Mouse (Mus musculus) lung, postnatal 0 days (tissue): Measurements from ENCODE around the gene Pi16.

ENCODE experiments used
- CTCF ChIP-seq: IDR thresholded peaks from 2 replicates; pipeline ENCODE4 v1.5.1; 2016; ENCODE audit warnings: antibody characterized with exemption, mild to moderate bottlenecking
- EP300 ChIP-seq: IDR thresholded peaks from 2 replicates; pipeline ENCODE4 v1.6.1; 2016; ENCODE audit warnings: antibody characterized with exemption, mild to moderate bottlenecking, control low read depth

DNA sequence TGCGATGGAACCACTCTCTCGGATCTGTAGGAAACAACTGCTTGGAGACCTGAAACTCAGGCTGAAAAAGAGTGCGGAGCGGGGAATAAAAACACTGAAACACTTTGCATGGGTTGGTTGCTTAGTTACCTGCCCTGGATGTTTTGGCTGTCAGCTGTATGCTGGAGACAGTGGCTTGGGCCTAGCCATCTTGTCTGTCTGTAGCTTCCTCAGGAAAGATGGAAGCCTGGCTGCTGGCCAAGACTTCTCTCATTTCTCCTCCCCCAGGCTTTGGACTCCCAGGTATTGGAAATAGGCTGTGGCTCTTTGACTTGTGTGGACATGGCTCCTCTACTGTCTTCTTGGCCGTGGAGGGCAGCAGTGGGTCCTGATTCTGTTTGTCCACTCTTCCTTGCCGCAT lies 16.1 kb upstream of the Pi16 start:
- TF ChIP-seq CTCF (no peak), EP300 (no peak)
